Mouse (Mus musculus) bone marrow macrophage, adult 2 months (primary cell): ENCODE data around the gene Glod4.

Source experiments
- CTCF ChIP-seq: IDR thresholded peaks from 2 replicates; pipeline ENCODE4 v1.5.1; 2012; ENCODE audit warnings: low read depth, mild to moderate bottlenecking, low read length, moderate library complexity
- POLR2A ChIP-seq: IDR thresholded peaks from 2 replicates; pipeline ENCODE4 v1.6.1; 2012; ENCODE audit warnings: mild to moderate bottlenecking, low read depth, low read length, borderline replicate concordance

- TF ChIP-seq CTCF (no peak), POLR2A (no peak)
Measured at GRCm38 (mm10) chr11:76239750-76240149, 3.8 kb downstream of the Glod4 start.
